Mouse (Mus musculus): ENCODE results near the gene Prss46.

- TF ChIP-seq POLR2A (IDR thresholded peaks at IDR 0.05; ENCODE audit: insufficient read depth, low read depth, low read length) (no peak), CTCF (IDR thresholded peaks at IDR 0.05) (peak; percentile 95), EP300 (IDR thresholded peaks at IDR 0.05; ENCODE audit: insufficient read depth, low read depth, low read length) (0 out of 2 replicates have a peak, but pooled peaks have one; percentile 31)
Observed at GRCm38 (mm10) chr9:110871030-110871429, 26.7 kb downstream of the Prss46 start.

Measured in heart, adult 2 months (tissue).